Mouse (Mus musculus): ENCODE data around the gene Mgat4b. TPM values are rescaled to one million over a fixed set of nuclear protein-coding genes. Genes with fewer than 3 reads are reported as not detected.

Mgat4b gene
- total and polyA plus RNA-seq, 3 experiments: 56.7 to 82.0 (median 78.6) TPM

GRCm38 (mm10) chr11:50203302-50203827 lies 7.3 kb upstream of the Mgat4b start:
- H3K4me3 ChIP-seq: no peak overlapping the region
- DNase-seq: no peak
- peaks cover 5% of the 10 kb centered on the region for H3K4me1 ChIP-seq (ENCODE audit: control insufficient read depth, insufficient read depth, low read length)
- peaks cover 23% of the 10 kb centered on the region for H3K36me3 ChIP-seq (ENCODE audit: control insufficient read depth, insufficient read depth, low read length)
- no peak for TF ChIP-seq CTCF (IDR thresholded peaks at IDR 0.05)
- TF ChIP-seq EP300 (IDR thresholded peaks at IDR 0.05; ENCODE audit: insufficient read depth, low read depth, low read length): no peak
- no peak for TF ChIP-seq POLR2A (IDR thresholded peaks at IDR 0.05; ENCODE audit: insufficient read depth, low read depth, low read length)
- no peaks in the 10 kb centered on the region for H3K27me3 ChIP-seq (ENCODE audit: control insufficient read depth, insufficient read depth, low read length)
- intact Hi-C loops (cut with DNase I): no loop called here
- H3K9ac ChIP-seq (ENCODE audit: low read depth, low read length): no peak overlapping the region
- 87% methylated on average over 9 of the region's 9 CpGs for WGBS
- no peak overlapping the region for H3K27ac ChIP-seq
- no peaks in the 10 kb centered on the region for H3K79me2 ChIP-seq (replicated peaks; ENCODE audit: control insufficient read depth, insufficient read depth, low read length)

- intact Hi-C loops (cut with DNase I): no loop called here
- peak in 1 of 2 experiments; percentile 47 for DNase-seq
- WGBS: 29% methylated on average over 3 of the region's 3 CpGs
These were observed 5.3 kb upstream of the Mgat4b start for GRCm38 (mm10) chr11:50205434-50205833.

GRCm38 (mm10) chr11:50206037-50206436 lies 4.7 kb upstream of the Mgat4b start:
- Histone ChIP-seq H3K79me2 (replicated peaks; ENCODE audit: control insufficient read depth, insufficient read depth, low read length) (no peaks in the 10 kb centered on the region), H3K4me1 (ENCODE audit: control insufficient read depth, insufficient read depth, low read length) (peaks cover 8% of the 10 kb centered on the region), H3K4me3 (no peak overlapping the region), H3K9ac (ENCODE audit: low read depth, low read length) (no peak overlapping the region), H3K27me3 (ENCODE audit: control insufficient read depth, insufficient read depth, low read length) (no peaks in the 10 kb centered on the region), H3K27ac (no peak overlapping the region), H3K36me3 (ENCODE audit: control insufficient read depth, insufficient read depth, low read length) (peaks cover 28% of the 10 kb centered on the region)
- 61% methylated on average over 2 of the region's 2 CpGs for WGBS
- no peak for TF ChIP-seq POLR2A (IDR thresholded peaks at IDR 0.05; ENCODE audit: insufficient read depth, low read depth, low read length)
- no peak for TF ChIP-seq CTCF (IDR thresholded peaks at IDR 0.05)
- no peak for TF ChIP-seq EP300 (IDR thresholded peaks at IDR 0.05; ENCODE audit: insufficient read depth, low read depth, low read length)
- no peak for DNase-seq
- intact Hi-C loops (cut with DNase I): no loop called here

More at GRCm38 (mm10) chr11:50205434-50205833, 5.3 kb upstream of the Mgat4b start:
- Histone ChIP-seq H3K4me3 (no peak overlapping the region), H3K79me2 (replicated peaks; ENCODE audit: control insufficient read depth, insufficient read depth, low read length) (no peaks in the 10 kb centered on the region), H3K9ac (ENCODE audit: low read depth, low read length) (no peak overlapping the region), H3K27me3 (ENCODE audit: control insufficient read depth, insufficient read depth, low read length) (no peaks in the 10 kb centered on the region), H3K4me1 (ENCODE audit: control insufficient read depth, insufficient read depth, low read length) (peaks cover 8% of the 10 kb centered on the region), H3K36me3 (ENCODE audit: control insufficient read depth, insufficient read depth, low read length) (peaks cover 28% of the 10 kb centered on the region), H3K27ac (no peak overlapping the region)
- TF ChIP-seq POLR2A (IDR thresholded peaks at IDR 0.05; ENCODE audit: insufficient read depth, low read depth, low read length) (no peak), CTCF (IDR thresholded peaks at IDR 0.05) (no peak), EP300 (IDR thresholded peaks at IDR 0.05; ENCODE audit: insufficient read depth, low read depth, low read length) (no peak)

- H3K4me1 ChIP-seq (ENCODE audit: control insufficient read depth, insufficient read depth, low read length): peaks cover 10% of the 10 kb centered on the region
- intact Hi-C loops (cut with DNase I): no loop called here
- no peak overlapping the region for H3K27ac ChIP-seq
- no peaks in the 10 kb centered on the region for H3K27me3 ChIP-seq (ENCODE audit: control insufficient read depth, insufficient read depth, low read length)
- H3K36me3 ChIP-seq (ENCODE audit: control insufficient read depth, insufficient read depth, low read length): peaks cover 28% of the 10 kb centered on the region
- no peak overlapping the region for H3K9ac ChIP-seq (ENCODE audit: low read depth, low read length)
- TF ChIP-seq EP300 (IDR thresholded peaks at IDR 0.05; ENCODE audit: insufficient read depth, low read depth, low read length) (no peak), CTCF (IDR thresholded peaks at IDR 0.05) (no peak), POLR2A (IDR thresholded peaks at IDR 0.05; ENCODE audit: insufficient read depth, low read depth, low read length) (no peak)
- no peak for DNase-seq
- no peak overlapping the region for H3K4me3 ChIP-seq
- no peaks in the 10 kb centered on the region for H3K79me2 ChIP-seq (replicated peaks; ENCODE audit: control insufficient read depth, insufficient read depth, low read length)
- WGBS: 95% methylated on average over 14 of the region's 14 CpGs
These were observed 3.3 kb upstream of the Mgat4b start for GRCm38 (mm10) chr11:50207344-50207743.

GRCm38 (mm10) chr11:50208039-50208438 lies 2.7 kb upstream of the Mgat4b start:
- Histone ChIP-seq H3K36me3 (ENCODE audit: control insufficient read depth, insufficient read depth, low read length) (peaks cover 28% of the 10 kb centered on the region), H3K27ac (no peak overlapping the region), H3K79me2 (replicated peaks; ENCODE audit: control insufficient read depth, insufficient read depth, low read length) (no peaks in the 10 kb centered on the region), H3K27me3 (ENCODE audit: control insufficient read depth, insufficient read depth, low read length) (no peaks in the 10 kb centered on the region), H3K4me1 (ENCODE audit: control insufficient read depth, insufficient read depth, low read length) (peaks cover 15% of the 10 kb centered on the region), H3K4me3 (no peak overlapping the region), H3K9ac (ENCODE audit: low read depth, low read length) (no peak overlapping the region)
- no peak for TF ChIP-seq POLR2A (IDR thresholded peaks at IDR 0.05; ENCODE audit: insufficient read depth, low read depth, low read length)
- WGBS: 82% methylated on average over 5 of the region's 5 CpGs
- intact Hi-C loops (cut with DNase I): no loop called here
- DNase-seq: peak in 1 of 2 experiments; percentile 18

GRCm38 (mm10) chr11:50210101-50210504 lies 587 bp upstream of the Mgat4b start:
- WGBS: 1% methylated on average over 24 of the region's 24 CpGs

More at GRCm38 (mm10) chr11:50210101-50210504, 587 bp upstream of the Mgat4b start:
- peak overlapping the region; percentile 100 for H3K27ac ChIP-seq
- peak overlapping the region; percentile 98 for H3K4me3 ChIP-seq
- H3K36me3 ChIP-seq (ENCODE audit: control insufficient read depth, insufficient read depth, low read length): peaks cover 22% of the 10 kb centered on the region
- peak overlapping the region; percentile 98 for H3K9ac ChIP-seq (ENCODE audit: low read depth, low read length)
- H3K4me1 ChIP-seq (ENCODE audit: control insufficient read depth, insufficient read depth, low read length): peaks cover 18% of the 10 kb centered on the region
- no peak for TF ChIP-seq CTCF (IDR thresholded peaks at IDR 0.05)
- TF ChIP-seq EP300 (IDR thresholded peaks at IDR 0.05; ENCODE audit: insufficient read depth, low read depth, low read length): peak; percentile 76
- no peaks in the 10 kb centered on the region for H3K27me3 ChIP-seq (ENCODE audit: control insufficient read depth, insufficient read depth, low read length)
- H3K79me2 ChIP-seq (replicated peaks; ENCODE audit: control insufficient read depth, insufficient read depth, low read length): no peaks in the 10 kb centered on the region
- DNase-seq: peak; percentile 86 to 92
- intact Hi-C loops (cut with DNase I): loop anchor here (2.0 kb wide), 1 partner anchor 15 kb away; no protein-coding TSS in a partner anchor

Measured in heart, adult 2 months (tissue).